Mouse (Mus musculus) large intestine, adult 2 months (tissue): Measurements from ENCODE around the gene Ksr2. TPM values are rescaled to one million over a fixed set of nuclear protein-coding genes. Genes with fewer than 3 reads are reported as not detected.

Experiments
- DNase-seq: peaks from one replicate; pipeline ENCODE4 v3.0.0-alpha.2; 2012; ENCODE audit warnings: low read depth, low spot score
- WGBS: fragments of 180-500 bp; shearing (Covaris S2); methylation state at CpG from one replicate; pipeline ENCODE4 v1.1.7; 2018; 5-methylcytosine and 5-hydroxymethylcytosine counted together
- polyA plus RNA-seq: library from polyadenylated mRNA; depleted of rRNA; stranded (reverse); fragments of >200 nt; gene quantifications from 2 replicates; pipeline ENCODE4 v1.2.3, GENCODE M21; 2012; rRNA removed

The Ksr2 gene
- polyA plus RNA-seq, 1 experiment = 0.05 TPM

DNA sequence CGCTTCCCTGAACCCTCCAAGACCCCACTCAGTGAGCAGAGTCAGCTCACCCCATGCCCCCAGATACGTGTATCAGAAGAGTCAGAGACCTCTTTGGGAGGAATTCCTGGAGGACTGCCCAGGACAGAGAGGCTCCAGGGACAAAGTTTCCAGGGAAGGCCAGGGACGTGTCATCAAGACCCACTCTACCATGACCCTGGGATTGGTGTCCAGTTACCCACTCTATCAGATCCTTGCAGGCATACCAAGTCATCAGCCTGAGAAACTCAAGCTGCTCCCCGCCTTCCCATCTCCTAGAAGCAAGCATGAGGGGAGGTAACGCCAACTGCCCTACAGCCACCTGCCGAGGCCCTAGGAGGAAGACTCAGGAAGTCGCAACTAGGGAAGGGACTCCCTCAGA is 406.6 kb downstream of the Ksr2 start:
- WGBS = 54% methylated on average over 7 of the region's 7 CpGs
- DNase-seq = no peak

DNA sequence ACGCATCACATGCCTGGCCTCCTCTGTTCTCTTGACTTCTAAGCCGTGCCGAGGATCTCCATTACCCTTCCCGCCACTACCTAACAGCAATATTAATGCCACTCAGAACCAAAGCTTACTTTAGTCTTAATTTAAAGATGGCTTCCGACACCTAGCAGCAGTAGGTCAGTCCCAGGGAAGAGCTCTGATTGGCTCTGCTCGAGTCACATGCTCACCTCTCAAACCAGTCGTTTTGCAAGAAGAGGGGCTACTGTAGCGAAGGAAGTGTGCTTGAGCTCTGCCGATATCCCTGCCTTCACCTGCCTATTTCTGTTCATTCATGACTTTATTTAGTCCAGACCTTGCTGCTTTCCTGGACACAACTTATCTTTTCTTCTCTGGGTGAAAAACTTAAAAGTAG is 410.0 kb downstream of the Ksr2 start:
- no peak for DNase-seq
- 88% methylated on average over 9 of the region's 9 CpGs for WGBS

DNA sequence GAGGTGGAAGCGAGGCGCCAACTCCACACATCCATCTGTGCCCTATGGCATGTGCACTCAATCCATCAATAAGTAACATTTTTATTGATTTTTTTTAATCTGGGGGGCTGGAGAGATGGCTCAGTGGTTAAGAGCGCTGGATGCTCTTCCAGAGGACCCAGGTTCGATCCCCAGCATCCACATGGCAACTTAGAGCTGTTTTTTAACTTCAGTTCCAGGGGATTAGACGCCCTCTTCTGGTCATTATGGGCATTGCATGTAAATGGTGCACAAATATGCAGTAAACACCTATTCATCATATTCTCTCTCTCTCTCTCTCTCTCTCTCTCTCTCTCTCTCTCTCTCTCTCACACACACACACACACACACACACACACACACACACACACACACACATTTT is 410.7 kb downstream of the Ksr2 start:
- 68% methylated on average over 5 of the region's 5 CpGs for WGBS
- DNase-seq = no peak

Other genes with a start within 250 kb of the Ksr2 start
- 259 and 294 TPM in 2 replicates for gene Pebp1, start 126.4 kb upstream of the Ksr2 start, polyA plus RNA-seq
- 40.2 and 63.7 TPM in 2 replicates for gene Vsig10, start 94.9 kb upstream of the Ksr2 start, polyA plus RNA-seq
- gene Wsb2, start 56.7 kb upstream of the Ksr2 start, polyA plus RNA-seq = 205 and 245 TPM in 2 replicates
- gene Rfc5, start 25.0 kb upstream of the Ksr2 start, polyA plus RNA-seq = 26.8 and 27.5 TPM in 2 replicates